Mouse (Mus musculus) thymus, postnatal 10 days (tissue): ENCODE measurements at regions not wholly inside any gene's neighbourhood (a gene's known extent, or its start where the extent isn't known, plus 50 kb on each side); places are given as distances from the start of the nearest gene placed in this dataset.
"Not testable (repeated sequence)": the region's sequence is repeated elsewhere in the genome, so short reads cannot be mapped to it uniquely, and the experiment has no call there.

Experiments used
- DNase-seq, 2 experiments: peaks; one replicate each; pipeline ENCODE4 v3.0.0; 2021; ENCODE audit warnings: low spot score in 2 of 2

- DNase-seq: no peak
These were observed 67.5 kb upstream of the Atxn1 start for GRCm38 (mm10) chr13:46032281-46032680.

- no peak for DNase-seq
These were observed 61.2 kb upstream of the Atxn1 start for GRCm38 (mm10) chr13:46026018-46026417.

DNA sequence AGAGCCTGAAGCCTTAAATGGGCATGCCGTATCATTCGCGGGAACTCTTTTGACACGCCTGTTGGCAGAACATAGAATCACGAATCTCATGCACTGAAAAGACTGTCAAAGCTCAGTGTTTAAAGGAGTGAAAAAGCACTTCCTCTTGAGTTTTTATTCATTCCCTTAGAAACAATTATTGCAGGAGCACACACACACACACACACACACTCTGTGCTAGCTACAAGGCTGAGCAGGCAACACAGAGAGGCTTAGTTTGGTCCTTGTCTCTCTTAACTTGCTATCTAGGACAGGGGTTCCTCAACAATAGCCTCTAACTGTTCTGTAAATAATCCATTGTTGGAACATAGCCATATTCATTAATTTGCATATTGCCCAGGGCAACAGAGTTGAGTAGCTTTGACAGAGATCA, 58.8 kb upstream of the Atxn1 start:
- no peak for DNase-seq

- DNase-seq: no peak
These were observed 58.4 kb upstream of the Atxn1 start for GRCm38 (mm10) chr13:46023187-46023586.

GRCm38 (mm10) chr13:46020945-46021835, 56.4 kb upstream of the Atxn1 start:
- DNase-seq: no peak

- DNase-seq: no peak
These were observed 54.8 kb upstream of the Atxn1 start for GRCm38 (mm10) chr13:46019431-46020166.

DNA sequence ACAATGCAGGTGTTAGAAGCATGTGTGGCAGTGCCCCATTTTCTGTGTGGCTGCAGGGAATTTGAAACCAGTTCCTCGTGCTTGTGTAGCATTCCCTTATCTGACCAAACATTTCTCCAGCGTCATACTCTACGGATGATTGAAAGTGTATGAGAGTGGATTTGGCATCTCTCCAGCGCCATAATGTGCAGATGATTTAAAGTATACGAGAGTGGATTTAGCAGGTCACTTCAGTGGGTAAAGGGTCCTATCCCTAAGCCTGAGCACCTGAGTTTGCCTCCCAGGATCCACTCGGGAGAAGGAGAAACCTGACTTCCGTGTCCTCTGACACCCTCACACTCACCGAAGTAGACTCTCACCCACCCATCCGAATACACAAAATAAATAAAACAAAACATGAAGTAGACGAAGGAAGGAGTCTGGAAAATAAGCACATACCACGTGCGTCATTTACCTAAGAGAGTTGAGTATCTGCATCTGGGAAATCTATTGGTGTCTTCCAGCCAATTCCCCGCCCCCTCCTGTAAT, 54.2 kb upstream of the Atxn1 start:
- no peak for DNase-seq

- DNase-seq: no peak
These were observed 52.9 kb upstream of the Atxn1 start for GRCm38 (mm10) chr13:46017742-46018141.

DNA sequence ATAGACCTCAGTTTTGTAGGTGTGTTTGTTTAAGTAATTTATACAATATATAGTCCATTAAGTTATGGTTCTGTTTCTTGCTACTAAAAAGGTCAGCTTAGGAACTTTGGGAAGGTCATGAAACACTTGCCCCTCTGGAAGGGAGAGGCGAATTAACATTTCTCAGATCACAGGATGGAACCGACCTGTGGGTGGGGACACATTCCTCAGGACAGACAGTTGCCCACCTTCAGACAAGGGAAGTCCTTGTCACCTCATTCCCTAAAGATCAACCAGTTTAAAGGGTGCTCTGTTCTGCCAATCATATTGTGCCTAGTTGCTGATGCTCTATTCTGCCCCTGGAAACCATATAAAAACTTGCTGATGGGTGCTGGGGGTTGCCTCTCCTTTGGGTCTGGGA, 52.2 kb upstream of the Atxn1 start:
- DNase-seq: not testable (repeated sequence)

DNA sequence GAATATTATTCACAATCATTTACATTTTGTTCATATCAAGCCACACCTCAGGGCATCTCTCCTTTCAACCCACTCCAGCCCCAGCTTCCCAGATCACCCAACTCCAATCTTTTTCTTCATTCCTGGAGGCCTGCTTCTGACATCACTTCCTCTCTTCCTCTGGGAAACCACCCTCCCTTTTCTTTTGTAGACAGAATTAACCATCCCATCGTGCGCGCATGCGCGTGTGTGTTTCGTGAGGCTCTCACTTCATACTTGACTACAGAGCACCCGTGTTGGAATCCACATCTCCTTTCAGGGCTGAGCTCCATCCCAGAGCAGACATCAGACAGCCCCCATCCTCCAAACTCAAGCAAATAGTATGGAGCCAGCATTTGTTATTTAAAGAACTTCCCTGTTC, 50.4 kb upstream of the Atxn1 start:
- no peak for DNase-seq

DNA sequence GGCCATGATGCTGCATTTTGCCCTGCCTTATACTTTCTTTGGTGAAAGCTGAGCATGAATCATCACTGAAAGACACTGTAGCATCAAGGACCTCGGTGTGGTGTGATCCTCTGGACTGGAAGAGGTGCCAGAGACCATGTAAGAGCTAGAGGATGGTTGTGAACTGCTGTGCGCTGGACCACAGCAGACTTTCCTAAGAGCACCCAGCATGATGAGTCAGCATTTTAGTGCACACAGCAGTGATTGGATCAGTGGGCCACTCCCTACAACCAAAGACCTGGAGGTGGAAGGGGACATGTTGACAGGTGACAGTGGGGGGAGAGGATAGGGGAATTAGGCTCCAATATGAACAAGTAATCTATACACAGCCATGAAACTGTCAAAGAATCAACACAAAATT, 49.8 kb upstream of the Atxn1 start:
- no peak for DNase-seq
